Mouse (Mus musculus) myocyte (in vitro differentiated cells): Measurements from ENCODE around the gene Scd2.

Source experiments
- E2F4 ChIP-seq: IDR thresholded peaks from one replicate; pipeline ENCODE4 v1.6.1; 2011; ENCODE audit warnings: mild to moderate bottlenecking, control low read depth, moderate library complexity; ENCODE audit not compliant: insufficient read depth
- POLR2A ChIP-seq: IDR thresholded peaks from one replicate; pipeline ENCODE4 v1.6.1; 2011; ENCODE audit warnings: low read depth, mild to moderate bottlenecking, control low read depth, moderate library complexity; ENCODE audit not compliant: insufficient read length
- POLR2AphosphoS2 ChIP-seq: IDR thresholded peaks from one replicate; pipeline ENCODE4 v1.6.1; 2011; ENCODE audit warnings: low read depth, control low read depth; ENCODE audit not compliant: insufficient read length
- TCF12 ChIP-seq: IDR thresholded peaks from one replicate; pipeline ENCODE4 v1.6.1; 2011; ENCODE audit warnings: mild to moderate bottlenecking, control low read depth; ENCODE audit not compliant: poor library complexity, insufficient read depth, severe bottlenecking
- USF1 ChIP-seq: IDR thresholded peaks from one replicate; pipeline ENCODE4 v1.6.1; 2011; ENCODE audit warnings: low read depth, mild to moderate bottlenecking, control low read depth, moderate library complexity

GRCm38 (mm10) chr19:44297862-44298261 lies 4.4 kb downstream of the Scd2 start:
- TF ChIP-seq TCF12 (no peak), POLR2A (peak; percentile 20), POLR2AphosphoS2 (peak; percentile 78), USF1 (no peak), E2F4 (no peak)
